Mouse (Mus musculus) forebrain, embryonic 11.5 days (tissue): Measurements from ENCODE around the gene Actn4. TPM values are rescaled to one million over a fixed set of nuclear protein-coding genes. Genes with fewer than 3 reads are reported as not detected.
"Not testable (repeated sequence)": the region's sequence is repeated elsewhere in the genome, so short reads cannot be mapped to it uniquely, and the experiment has no call there.

Source experiments
- ATAC-seq: fragments of 200-750 bp; cut with Nextera tagmentation; replicated peaks from 2 replicates; pipeline ENCODE4 v1.8.0; 2017; ENCODE audit warnings: moderate TSS enrichment; ENCODE audit not compliant: low FRiP score
- DNase-seq: peaks from one replicate; pipeline ENCODE4 v3.0.0-alpha.2; 2017; ENCODE audit warnings: low spot score
- H3K27ac ChIP-seq: fragments of 300-500 bp; sonication (generic); 2 replicates; pipeline ENCODE4 v1.5.1; 2014; ENCODE audit warnings: low read depth, low read length
- H3K27me3 ChIP-seq: fragments of 300-500 bp; sonication (generic); 2 replicates; pipeline ENCODE4 v1.6.1; 2014; ENCODE audit warnings: mild to moderate bottlenecking, low read length, mixed read lengths; ENCODE audit not compliant: control insufficient read depth, insufficient read depth
- H3K36me3 ChIP-seq: fragments of 300-500 bp; sonication (generic); 2 replicates; pipeline ENCODE4 v1.6.1; 2014; ENCODE audit warnings: mild to moderate bottlenecking, low read length, moderate library complexity, mixed read lengths; ENCODE audit not compliant: control insufficient read depth, insufficient read depth
- H3K4me1 ChIP-seq: fragments of 300-500 bp; sonication (generic); replicated peaks from 2 replicates; pipeline ENCODE4 v1.6.1; 2014; ENCODE audit warnings: low read length, mixed read lengths; ENCODE audit not compliant: control insufficient read depth, insufficient read depth
- H3K4me2 ChIP-seq: fragments of 300-500 bp; sonication (generic); 2 replicates; pipeline ENCODE4 v1.6.1; 2014; ENCODE audit warnings: low read depth, mild to moderate bottlenecking, low read length, moderate library complexity, mixed read lengths; ENCODE audit not compliant: severe bottlenecking
- H3K4me3 ChIP-seq: fragments of 300-500 bp; sonication (generic); 2 replicates; pipeline ENCODE4 v1.5.1; 2014; ENCODE audit warnings: low read depth, low read length
- H3K9ac ChIP-seq: fragments of 300-500 bp; sonication (generic); 2 replicates; pipeline ENCODE4 v1.6.1; 2014; ENCODE audit warnings: low read length
- H3K9me3 ChIP-seq: fragments of 300-500 bp; sonication (generic); 2 replicates; pipeline ENCODE4 v1.6.1; 2016; ENCODE audit warnings: low read length, mixed read lengths; ENCODE audit not compliant: control insufficient read depth
- WGBS: fragments of 180-500 bp; shearing (Covaris S2); extraction: QIAGEN DNeasy Blood & Tissue Kit; methylation state at CpG from one replicate; pipeline ENCODE4 v1.1.7; 2014; 5-methylcytosine and 5-hydroxymethylcytosine counted together
- polyA plus RNA-seq: library from polyadenylated mRNA; unstranded; fragments of >200 nt; fragmentation: Nextera tagmentation; extraction: Ambion mirVana; gene quantifications from 2 replicates; pipeline ENCODE4 v1.2.1, GENCODE M21; 2014

The Actn4 gene
- polyA plus RNA-seq, 1 experiment from 2014 or later: 182 TPM

DNA sequence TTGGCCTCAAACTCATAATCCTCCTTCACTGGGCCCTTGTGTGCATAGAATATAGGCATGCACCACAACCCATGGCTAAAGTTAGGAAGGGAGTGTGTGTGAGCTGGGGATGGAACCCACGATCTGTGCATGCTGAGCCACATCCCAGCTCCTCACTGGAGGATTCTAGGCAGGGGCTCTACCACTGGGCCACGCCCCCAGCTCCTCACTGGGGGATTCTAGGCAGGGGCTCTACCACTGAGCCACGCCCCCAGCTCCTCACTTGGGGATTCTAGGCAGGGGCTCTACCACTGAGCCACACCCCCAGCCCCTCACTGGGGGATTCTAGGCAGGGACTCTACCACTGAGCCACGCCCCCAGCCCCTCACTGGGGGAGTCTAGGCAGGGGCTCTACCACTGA lies 78.4 kb downstream of the Actn4 start:
- not testable (repeated sequence) for ATAC-seq, H3K4me1 ChIP-seq, H3K27ac ChIP-seq, H3K9ac ChIP-seq, DNase-seq, H3K9me3 ChIP-seq, H3K36me3 ChIP-seq, H3K4me2 ChIP-seq, H3K4me3 ChIP-seq
- H3K27me3 ChIP-seq: peaks cover 12% of the 10 kb centered on the region
- 87% methylated on average over 4 of the region's 4 CpGs for WGBS

DNA sequence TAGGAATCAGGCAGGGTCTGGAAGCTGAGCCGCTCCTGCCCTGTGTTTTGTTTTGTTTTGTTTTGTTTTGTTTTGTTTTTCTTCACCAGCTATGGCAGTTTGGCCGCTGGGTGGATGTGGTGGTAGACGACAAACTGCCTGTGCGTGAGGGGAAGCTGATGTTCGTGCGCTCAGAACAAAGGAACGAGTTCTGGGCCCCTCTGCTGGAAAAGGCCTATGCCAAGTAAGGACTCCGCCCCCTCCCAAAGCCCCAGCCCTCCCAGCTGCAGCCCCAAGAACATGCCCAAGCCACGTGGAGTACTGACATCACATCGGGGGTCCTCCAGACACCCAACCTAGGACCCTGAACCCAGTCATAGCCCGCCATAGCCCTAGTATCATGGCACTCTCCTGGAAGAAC lies 79.1 kb downstream of the Actn4 start:
- H3K27me3 ChIP-seq: peaks cover 6% of the 10 kb centered on the region; the same call in 1 of the 2 replicates
- H3K4me1 ChIP-seq: no peaks in the 10 kb centered on the region
- no peaks in the 10 kb centered on the region for H3K9me3 ChIP-seq
- H3K27ac ChIP-seq: no peak overlapping the region
- H3K4me2 ChIP-seq: no peak overlapping the region
- 80% methylated on average over 11 of the region's 11 CpGs for WGBS
- no peak for ATAC-seq
- H3K36me3 ChIP-seq: no peaks in the 10 kb centered on the region
- no peak overlapping the region for H3K4me3 ChIP-seq
- H3K9ac ChIP-seq: no peak overlapping the region
- DNase-seq: no peak

DNA sequence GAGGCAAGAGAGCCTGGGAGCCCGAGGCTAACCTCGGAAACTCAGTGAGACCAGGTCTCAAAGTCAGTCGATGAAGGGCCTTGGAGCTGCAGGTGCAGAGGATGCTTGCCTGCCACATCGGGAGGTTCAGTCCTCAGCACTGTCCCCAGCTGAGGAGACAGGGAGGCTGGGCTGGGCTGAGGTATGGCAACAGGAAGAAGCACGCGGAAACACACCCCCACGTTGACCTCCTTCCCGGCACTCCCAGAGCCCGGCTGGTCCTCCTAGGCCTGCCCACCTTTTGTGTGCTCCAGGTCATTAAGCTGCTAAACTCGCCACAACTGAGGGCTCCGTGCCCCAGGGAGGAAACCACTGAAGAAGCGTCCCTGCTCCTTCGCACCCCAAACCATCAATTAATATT lies 80.9 kb downstream of the Actn4 start, which contains the start of gene Capn12:
Gene Capn12 (plus strand): TSS at position 224 of the 400 bp plus-strand sequence.
- Histone ChIP-seq H3K36me3 (no peaks in the 10 kb centered on the region), H3K9me3 (no peaks in the 10 kb centered on the region), H3K4me2 (no peak within 1 kb of the TSS), H3K4me1 (no peaks in the 10 kb centered on the region), H3K27ac (no peak within 1 kb of the TSS), H3K27me3 (no peaks in the 10 kb centered on the region), H3K4me3 (no peak within 1 kb of the TSS), H3K9ac (no peak within 1 kb of the TSS)
- DNase-seq (no peak), ATAC-seq (no peak)
- 42% methylated on average over 13 of the region's 13 CpGs for WGBS

DNA sequence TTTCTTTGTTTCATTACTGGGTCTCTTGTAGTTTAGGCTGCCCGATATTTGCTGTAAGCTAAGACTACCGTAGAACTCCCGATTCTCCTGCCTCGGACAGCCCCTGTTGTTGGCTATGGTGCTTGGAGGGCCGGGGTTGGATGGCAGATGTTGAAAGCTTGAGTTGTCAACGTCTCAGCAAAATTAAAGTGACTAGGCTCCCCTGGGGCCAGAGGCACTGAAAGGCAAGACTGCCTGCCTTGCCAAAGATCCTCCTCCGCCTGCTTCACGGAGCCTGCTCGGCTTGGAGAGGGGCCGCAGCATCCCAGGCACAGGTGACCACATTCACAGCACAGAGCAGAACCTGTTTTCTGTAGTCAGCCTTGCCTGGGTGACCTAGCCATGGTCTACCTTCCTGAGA lies 81.6 kb downstream of the Actn4 start:
- Histone ChIP-seq H3K9me3 (no peaks in the 10 kb centered on the region), H3K9ac (no peak overlapping the region), H3K4me1 (no peaks in the 10 kb centered on the region), H3K27me3 (no peaks in the 10 kb centered on the region), H3K4me2 (no peak overlapping the region), H3K4me3 (no peak overlapping the region), H3K27ac (no peak overlapping the region), H3K36me3 (no peaks in the 10 kb centered on the region)
- WGBS: 82% methylated on average over 10 of the region's 10 CpGs
- no peak for DNase-seq
- no peak for ATAC-seq

DNA sequence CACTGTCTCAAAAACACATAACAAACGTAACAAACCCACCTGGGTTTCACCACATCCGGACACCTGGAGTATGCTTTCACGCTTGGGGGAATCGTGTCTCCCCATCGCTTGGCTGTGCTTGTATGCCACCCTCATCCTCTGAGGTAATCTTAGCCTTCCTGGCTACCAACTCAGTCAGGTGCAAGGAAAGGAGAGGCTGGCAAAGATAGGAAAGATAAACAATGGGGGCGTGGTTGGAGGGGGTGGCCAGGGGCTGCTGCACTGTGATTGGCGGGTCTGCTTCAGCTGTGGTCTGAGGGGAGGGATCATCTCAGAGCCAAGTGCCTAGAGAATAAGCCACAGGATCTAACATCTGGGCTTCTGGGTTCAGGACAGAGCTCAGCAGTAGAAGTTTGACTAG lies 82.5 kb downstream of the Actn4 start:
- no peaks in the 10 kb centered on the region for H3K4me1 ChIP-seq
- no peak for ATAC-seq
- WGBS: 81% methylated on average over 7 of the region's 7 CpGs
- H3K9me3 ChIP-seq: no peaks in the 10 kb centered on the region
- H3K27me3 ChIP-seq: no peaks in the 10 kb centered on the region
- no peak overlapping the region for H3K4me3 ChIP-seq
- DNase-seq: no peak
- no peak overlapping the region for H3K9ac ChIP-seq
- no peaks in the 10 kb centered on the region for H3K36me3 ChIP-seq
- H3K27ac ChIP-seq: no peak overlapping the region
- H3K4me2 ChIP-seq: no peak overlapping the region

DNA sequence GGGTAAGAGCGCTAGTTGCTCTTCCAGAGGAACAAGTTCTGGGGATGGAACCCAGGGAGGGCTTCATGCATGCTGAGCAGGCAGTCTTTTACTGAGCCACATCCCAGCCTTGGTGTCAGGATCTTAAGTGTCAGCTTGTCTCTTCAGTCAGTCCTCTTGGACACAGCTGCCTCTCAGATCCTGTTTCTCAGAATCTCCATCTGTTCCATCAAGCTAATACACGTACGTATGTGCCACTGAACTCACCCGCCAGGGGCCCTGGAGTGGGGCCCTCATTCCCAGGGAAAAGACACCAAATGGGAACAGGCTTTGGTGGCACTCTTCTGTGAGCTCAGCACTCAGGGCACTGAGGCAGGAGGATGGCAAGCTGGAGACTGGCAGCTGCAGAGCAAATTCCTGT lies 84.3 kb downstream of the Actn4 start:
- no peaks in the 10 kb centered on the region for H3K9me3 ChIP-seq
- DNase-seq (no peak), ATAC-seq (no peak)
- H3K4me2 ChIP-seq: no peak overlapping the region
- no peaks in the 10 kb centered on the region for H3K27me3 ChIP-seq
- H3K4me1 ChIP-seq: no peaks in the 10 kb centered on the region
- 86% methylated on average over 4 of the region's 4 CpGs for WGBS
- H3K27ac ChIP-seq: no peak overlapping the region
- no peaks in the 10 kb centered on the region for H3K36me3 ChIP-seq
- H3K4me3 ChIP-seq: no peak overlapping the region
- H3K9ac ChIP-seq: no peak overlapping the region

DNA sequence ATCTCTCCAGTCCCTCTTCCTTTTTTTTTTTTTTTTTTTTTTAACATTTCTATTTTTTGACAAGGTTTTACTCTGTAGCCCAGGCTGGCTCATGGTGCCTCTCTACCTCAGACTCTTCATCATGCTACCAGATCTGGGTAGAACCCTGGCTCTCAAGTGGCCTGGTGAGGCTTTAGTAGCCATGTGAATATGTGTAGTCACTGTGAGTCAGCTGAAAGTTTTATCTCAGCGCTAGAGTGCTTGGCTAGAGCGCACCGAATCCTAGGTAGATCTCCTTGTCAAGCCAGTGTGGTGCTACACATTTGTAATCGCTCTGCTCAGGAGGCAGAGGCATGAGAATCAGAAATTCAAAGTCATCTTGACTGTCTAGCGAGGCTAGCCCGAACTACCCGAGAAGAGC lies 85.0 kb downstream of the Actn4 start:
- no peak overlapping the region for H3K4me2 ChIP-seq
- no peak overlapping the region for H3K27ac ChIP-seq
- no peaks in the 10 kb centered on the region for H3K4me1 ChIP-seq
- H3K27me3 ChIP-seq: no peaks in the 10 kb centered on the region
- no peak for ATAC-seq
- no peak for DNase-seq
- H3K36me3 ChIP-seq: no peaks in the 10 kb centered on the region
- no peak overlapping the region for H3K4me3 ChIP-seq
- no peak overlapping the region for H3K9ac ChIP-seq
- WGBS: 89% methylated on average over 7 of the region's 7 CpGs
- no peaks in the 10 kb centered on the region for H3K9me3 ChIP-seq

DNA sequence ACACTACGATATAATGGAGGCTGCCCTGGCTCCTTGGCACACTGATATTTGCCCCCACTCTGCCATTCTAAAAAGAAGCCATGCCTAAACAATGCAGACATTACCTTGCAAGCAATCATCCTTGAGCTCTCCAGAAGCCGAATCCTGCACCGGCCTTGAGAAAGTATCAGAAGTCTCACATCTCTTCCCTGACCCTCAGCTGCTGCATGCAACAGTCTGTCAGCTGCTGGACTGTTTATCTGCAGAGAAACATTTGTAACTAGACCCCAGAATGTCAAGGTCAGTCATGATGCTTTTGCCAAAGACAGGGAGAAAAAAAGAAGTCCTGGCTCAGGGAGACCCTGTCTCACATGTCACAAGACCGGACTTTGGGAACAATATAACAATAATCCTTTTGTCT lies 86.0 kb downstream of the Actn4 start:
- no peaks in the 10 kb centered on the region for H3K9me3 ChIP-seq
- H3K27ac ChIP-seq: no peak overlapping the region
- ATAC-seq (no peak), DNase-seq (no peak)
- no peak overlapping the region for H3K4me2 ChIP-seq
- H3K4me1 ChIP-seq: no peaks in the 10 kb centered on the region
- no peak overlapping the region for H3K4me3 ChIP-seq
- H3K27me3 ChIP-seq: no peaks in the 10 kb centered on the region
- no peak overlapping the region for H3K9ac ChIP-seq
- 85% methylated on average over 4 of the region's 4 CpGs for WGBS
- H3K36me3 ChIP-seq: no peaks in the 10 kb centered on the region

DNA sequence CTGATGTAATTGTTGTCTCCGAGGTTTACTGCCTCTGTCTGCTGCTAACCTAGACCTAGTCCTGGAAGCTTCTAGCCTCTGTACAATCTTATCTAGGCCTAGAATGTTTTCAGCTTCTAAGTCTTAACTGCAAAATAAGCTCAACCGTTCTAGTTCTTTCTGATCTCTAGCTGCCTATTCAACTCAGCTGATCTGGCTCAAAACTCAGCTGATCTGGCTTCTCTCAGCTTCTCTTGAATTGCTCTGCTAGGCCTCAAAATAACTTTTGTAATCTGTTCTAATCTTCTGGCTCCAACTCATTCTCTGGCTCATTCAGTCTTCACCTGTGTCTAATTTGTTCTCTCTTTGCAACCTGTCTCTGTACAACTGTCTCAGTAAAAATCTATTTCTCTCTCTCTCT lies 87.6 kb downstream of the Actn4 start:
- WGBS: 80% methylated on average over 2 of the region's 2 CpGs
- no peaks in the 10 kb centered on the region for H3K36me3 ChIP-seq

More for the DNA sequence above, 87.6 kb downstream of the Actn4 start:
- no peak overlapping the region for H3K9ac ChIP-seq
- no peak overlapping the region for H3K4me2 ChIP-seq
- no peak for ATAC-seq
- H3K27me3 ChIP-seq: no peaks in the 10 kb centered on the region
- no peak for DNase-seq
- no peaks in the 10 kb centered on the region for H3K9me3 ChIP-seq
- no peak overlapping the region for H3K27ac ChIP-seq
- no peaks in the 10 kb centered on the region for H3K4me1 ChIP-seq
- H3K4me3 ChIP-seq: no peak overlapping the region
